Mouse (Mus musculus) heart, adult 2 months (tissue): Measurements from ENCODE around the gene Chuk. TPM values are rescaled to one million over a fixed set of nuclear protein-coding genes. Genes with fewer than 3 reads are reported as not detected.

ENCODE experiments used
- DNase-seq, 2 experiments: peaks; one replicate each; pipeline ENCODE4 v3.0.0; 2021
- H3K27ac ChIP-seq: fragments of 200-600 bp; 2 replicates; pipeline ENCODE4 v1.8.1; 2022
- H3K27me3 ChIP-seq: fragments of 200-500 bp; 2 replicates; pipeline ENCODE4 v1.6.1; 2012; ENCODE audit warnings: mild to moderate bottlenecking, low read length, inconsistent platforms, mixed read lengths; ENCODE audit not compliant: control insufficient read depth, insufficient read depth
- H3K36me3 ChIP-seq: fragments of 200-500 bp; 2 replicates; pipeline ENCODE4 v1.6.1; 2012; ENCODE audit warnings: low read length, inconsistent platforms; ENCODE audit not compliant: control insufficient read depth, insufficient read depth
- H3K4me1 ChIP-seq: fragments of 200-500 bp; 2 replicates; pipeline ENCODE4 v1.6.1; 2011; ENCODE audit warnings: low read length; ENCODE audit not compliant: control insufficient read depth, insufficient read depth
- H3K4me3 ChIP-seq: fragments of 200-600 bp; 2 replicates; pipeline ENCODE4 v1.8.1; 2022
- H3K79me2 ChIP-seq: fragments of 200-500 bp; replicated peaks from 2 replicates; pipeline ENCODE4 v1.6.1; 2012; ENCODE audit warnings: mild to moderate bottlenecking, inconsistent platforms, low read length, moderate library complexity, mixed read lengths; ENCODE audit not compliant: control insufficient read depth, insufficient read depth
- H3K9ac ChIP-seq: fragments of 200-500 bp; 2 replicates; pipeline ENCODE4 v1.6.1; 2012; ENCODE audit warnings: low read depth, mild to moderate bottlenecking, control low read depth, inconsistent platforms, low read length, mixed read lengths
- CTCF ChIP-seq: fragments of 200-600 bp; IDR thresholded peaks from 2 replicates; pipeline ENCODE4 v1.8.1; 2022; ENCODE audit warnings: antibody characterized with exemption, mild to moderate bottlenecking, moderate library complexity
- EP300 ChIP-seq: fragments of 200-500 bp; IDR thresholded peaks from 2 replicates; pipeline ENCODE4 v1.6.1; 2011; ENCODE audit warnings: low read depth, low read length, control low read depth; ENCODE audit not compliant: insufficient read depth
- POLR2A ChIP-seq: fragments of 200-500 bp; IDR thresholded peaks from 2 replicates; pipeline ENCODE4 v1.6.1; 2011; ENCODE audit warnings: mild to moderate bottlenecking, low read depth, low read length, control low read depth; ENCODE audit not compliant: insufficient read depth
- WGBS: fragments of 180-500 bp; shearing (Covaris S2); methylation state at CpG from one replicate; pipeline ENCODE4 v1.1.7; 2018; 5-methylcytosine and 5-hydroxymethylcytosine counted together
- intact Hi-C: fragments of 180-260 bp; cut with DNase I; formaldehyde crosslinking; loops from one replicate; pipeline ENCODE4 v1.15.1; 2025
- polyA plus RNA-seq: library from polyadenylated mRNA; depleted of rRNA; stranded (reverse); fragments of >200 nt; gene quantifications from 2 replicates; pipeline ENCODE4 v1.2.3, GENCODE M21; 2012
- total RNA-seq, 2 experiments: library from RNA; stranded (reverse); gene quantifications; 2 replicates each; pipeline ENCODE4 v1.2.3; 2021

Chuk gene
- total and polyA plus RNA-seq, 3 experiments: 13.9 to 32.5 (median 31.2) TPM

DNA sequence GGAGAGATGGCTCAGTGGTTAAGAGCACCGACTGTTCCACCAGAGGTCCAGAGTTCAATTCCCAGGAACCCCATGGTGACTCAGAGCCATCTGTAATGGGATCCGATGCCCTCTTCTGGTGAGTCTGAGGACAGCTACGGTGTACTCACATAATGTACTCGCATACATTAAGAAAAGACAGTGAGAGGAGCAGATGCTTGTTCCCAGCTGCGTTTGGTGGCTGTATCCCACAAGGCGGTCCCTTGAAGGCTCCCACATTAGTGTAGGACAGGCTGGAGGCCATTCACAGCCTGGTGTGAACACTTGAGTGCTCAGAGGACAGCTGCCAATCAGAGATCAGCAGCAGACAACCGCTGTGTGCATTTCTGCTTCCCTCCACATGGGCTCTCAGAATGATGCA lies 4.4 kb upstream of the Chuk start:
- Histone ChIP-seq H3K9ac (no peak overlapping the region), H3K36me3 (no peaks in the 10 kb centered on the region), H3K4me1 (peaks cover 3% of the 10 kb centered on the region; the same call in 1 of the 2 replicates), H3K27ac (no peak overlapping the region), H3K79me2 (peaks cover 4% of the 10 kb centered on the region), H3K27me3 (no peaks in the 10 kb centered on the region), H3K4me3 (no peak overlapping the region)
- no peak for DNase-seq
- TF ChIP-seq CTCF (peak; percentile 35), EP300 (no peak), POLR2A (no peak)
- 72% methylated on average over 7 of the region's 7 CpGs for WGBS
- intact Hi-C loops: no loop called here

DNA sequence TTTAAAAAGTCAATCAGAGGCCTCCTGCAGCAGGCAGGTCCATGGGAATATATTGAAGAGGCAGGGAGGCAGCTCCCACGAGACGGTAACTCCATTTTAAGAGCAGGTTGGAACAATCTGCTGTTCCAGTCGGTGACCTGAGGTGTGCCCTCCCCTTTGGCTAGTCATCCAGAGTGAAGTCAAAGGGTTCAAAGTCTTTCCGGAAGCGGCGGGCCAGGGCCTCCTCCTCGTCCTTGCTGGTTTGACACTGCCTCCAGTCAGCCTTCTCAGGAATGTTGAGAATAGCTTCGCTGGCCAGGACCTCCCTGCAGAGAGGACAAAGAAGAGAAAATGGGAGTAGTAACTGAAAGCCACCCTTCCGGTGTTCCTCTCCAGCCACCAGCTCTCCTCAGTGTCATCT lies 3.1 kb upstream of the Chuk start:
- peaks cover 4% of the 10 kb centered on the region for H3K79me2 ChIP-seq
- no peak overlapping the region for H3K27ac ChIP-seq
- peaks cover 6% of the 10 kb centered on the region for H3K4me1 ChIP-seq
- H3K9ac ChIP-seq: no peak overlapping the region
- DNase-seq: no peak
- intact Hi-C loops: no loop called here
- no peaks in the 10 kb centered on the region for H3K27me3 ChIP-seq
- H3K36me3 ChIP-seq: peaks cover 2% of the 10 kb centered on the region; the same call in 1 of the 2 replicates
- no peak overlapping the region for H3K4me3 ChIP-seq
- TF ChIP-seq POLR2A (no peak), EP300 (no peak), CTCF (no peak)
- WGBS: 79% methylated on average over 9 of the region's 9 CpGs

DNA sequence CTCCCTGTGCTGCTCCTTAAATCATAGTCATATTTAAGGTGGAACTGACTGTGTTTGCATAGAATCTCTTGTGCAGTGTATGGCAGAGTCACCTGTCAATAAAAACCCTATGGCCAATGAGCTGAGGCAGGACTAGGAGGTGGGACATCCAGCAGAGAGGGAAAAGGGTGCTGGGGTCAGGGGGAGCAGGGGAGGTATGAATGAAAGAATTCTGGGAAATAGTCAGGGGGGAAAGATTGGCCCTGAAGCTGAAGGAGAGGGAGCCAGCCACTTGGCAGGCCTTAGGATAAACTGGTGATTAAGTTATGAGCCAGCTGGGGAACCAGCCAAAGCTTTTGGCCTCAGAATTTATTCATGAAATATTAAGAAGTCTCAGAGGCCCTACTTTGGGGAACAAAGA lies 1.7 kb upstream of the Chuk start:
- TF ChIP-seq POLR2A: no peak
- TF ChIP-seq CTCF: no peak
- TF ChIP-seq EP300: no peak
- Histone ChIP-seq H3K4me1 (peaks cover 6% of the 10 kb centered on the region), H3K36me3 (peaks cover 2% of the 10 kb centered on the region; the same call in 1 of the 2 replicates), H3K4me3 (no peak overlapping the region), H3K9ac (no peak overlapping the region), H3K27ac (no peak overlapping the region), H3K79me2 (peaks cover 6% of the 10 kb centered on the region), H3K27me3 (no peaks in the 10 kb centered on the region)
- DNase-seq: peak in 1 of 2 experiments; percentile 8
- intact Hi-C loops: no loop called here

DNA sequence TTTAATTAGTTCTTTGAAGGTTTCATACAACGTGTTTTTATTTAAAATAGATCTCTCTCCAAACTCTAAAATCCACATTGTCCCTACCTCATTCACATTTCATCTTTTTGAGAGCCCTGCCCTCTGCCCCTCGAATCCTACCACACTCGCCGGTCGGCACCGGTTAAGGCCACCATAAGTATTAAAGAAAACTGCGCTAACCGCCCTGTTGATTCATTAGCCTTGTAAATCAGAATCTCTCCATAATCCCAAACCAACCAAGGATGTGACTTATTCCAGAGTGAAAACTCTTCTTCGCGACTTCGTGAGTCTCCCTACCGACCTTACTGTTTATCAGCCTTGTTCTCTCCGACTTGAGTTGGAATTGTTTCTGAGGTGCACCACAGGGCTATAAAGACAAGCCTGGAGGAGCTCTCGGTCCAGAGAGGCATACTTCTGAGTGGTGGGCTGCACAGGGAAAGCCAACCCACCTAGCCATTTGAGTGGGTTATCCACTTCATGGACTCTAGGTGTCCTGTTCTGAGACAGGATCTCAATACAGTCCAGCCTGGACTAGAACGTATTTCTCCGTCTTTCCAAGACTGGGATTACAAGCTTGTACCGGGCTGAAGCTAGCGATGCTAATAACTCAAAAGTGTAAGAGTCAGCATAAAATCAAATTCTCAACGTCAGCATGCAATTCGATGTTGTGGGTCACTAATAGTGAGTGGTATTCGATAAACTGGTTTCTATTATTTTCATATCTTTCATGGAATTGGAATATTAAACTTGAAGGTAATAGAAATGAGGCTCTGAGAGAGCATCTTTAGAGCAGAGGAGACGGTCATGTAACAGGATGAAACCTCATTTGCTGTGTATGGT lies 611 bp upstream of the Chuk start:
- intact Hi-C loops: loop anchor here (2.0 kb wide), 2 partner anchors 27 to 39 kb away; partner anchors contain the start of genes Cwf19l1 and Erlin1
- Histone ChIP-seq H3K27ac (peak overlapping the region; percentile 87), H3K4me3 (peak overlapping the region; percentile 95), H3K79me2 (peaks cover 6% of the 10 kb centered on the region), H3K4me1 (peaks cover 6% of the 10 kb centered on the region), H3K9ac (peak overlapping the region; percentile 73), H3K27me3 (no peaks in the 10 kb centered on the region), H3K36me3 (peaks cover 2% of the 10 kb centered on the region; the same call in 1 of the 2 replicates)
- DNase-seq: no peak
- TF ChIP-seq CTCF: no peak
- TF ChIP-seq POLR2A: no peak
- no peak for TF ChIP-seq EP300
- WGBS: 29% methylated on average over 22 of the region's 22 CpGs

DNA sequence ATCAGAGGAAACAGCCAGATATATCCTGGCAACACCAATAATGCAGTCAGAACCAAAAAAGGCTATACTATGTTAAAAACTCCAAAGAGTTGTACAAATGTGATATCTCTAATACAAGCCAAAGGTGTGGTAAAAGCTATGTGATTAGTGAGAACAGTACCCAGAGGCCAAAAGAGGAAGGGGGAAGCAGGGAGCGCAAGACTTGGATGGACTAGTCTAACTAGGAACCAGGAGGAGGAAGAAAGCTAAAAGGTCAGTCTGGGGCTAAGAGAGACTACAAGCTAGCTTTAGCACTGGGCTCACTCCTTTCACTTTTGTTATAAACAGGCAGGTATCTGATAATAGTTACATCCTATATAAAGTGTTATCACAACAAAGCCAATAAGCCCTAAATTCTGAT lies 2.9 kb downstream of the Chuk start:
- H3K4me1 ChIP-seq: peaks cover 6% of the 10 kb centered on the region
- intact Hi-C loops: no loop called here
- no peak overlapping the region for H3K4me3 ChIP-seq
- H3K79me2 ChIP-seq: peaks cover 8% of the 10 kb centered on the region
- H3K27me3 ChIP-seq: no peaks in the 10 kb centered on the region
- no peak for TF ChIP-seq EP300
- TF ChIP-seq POLR2A: no peak
- TF ChIP-seq CTCF: no peak
- no peak overlapping the region for H3K27ac ChIP-seq
- H3K36me3 ChIP-seq: peaks cover 2% of the 10 kb centered on the region; the same call in 1 of the 2 replicates
- no peak for DNase-seq
- WGBS: 83% methylated on average over 1 of the region's 1 CpGs
- no peak overlapping the region for H3K9ac ChIP-seq

DNA sequence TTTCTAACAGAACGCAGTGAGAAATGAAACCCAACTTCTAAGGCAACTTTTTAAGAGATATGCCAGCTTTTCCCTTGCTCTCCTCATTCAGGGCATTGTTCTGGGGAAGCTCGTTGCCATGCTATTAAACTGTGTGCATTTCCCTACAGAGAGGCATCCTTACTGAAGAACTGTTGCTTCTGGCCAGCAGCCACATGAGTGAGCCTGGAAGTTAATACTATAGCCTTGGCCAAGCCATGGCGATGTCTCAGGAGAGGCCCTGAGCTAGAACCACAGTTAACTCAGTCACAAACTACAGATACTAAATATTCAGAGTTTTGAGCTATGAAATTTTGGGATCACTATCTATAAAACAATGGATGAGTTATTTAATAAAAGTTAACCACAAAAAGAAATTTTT lies 4.3 kb downstream of the Chuk start:
- H3K79me2 ChIP-seq: peaks cover 8% of the 10 kb centered on the region
- TF ChIP-seq EP300 (no peak), CTCF (no peak), POLR2A (no peak)
- peaks cover 2% of the 10 kb centered on the region; the same call in 1 of the 2 replicates for H3K36me3 ChIP-seq
- intact Hi-C loops: no loop called here
- 72% methylated on average over 3 of the region's 3 CpGs for WGBS
- DNase-seq: no peak
- H3K4me3 ChIP-seq: no peak overlapping the region
- no peak overlapping the region for H3K27ac ChIP-seq
- peaks cover 6% of the 10 kb centered on the region for H3K4me1 ChIP-seq
- H3K27me3 ChIP-seq: no peaks in the 10 kb centered on the region
- no peak overlapping the region for H3K9ac ChIP-seq
